Mouse (Mus musculus): ENCODE data around the gene Sf3a1.

DNA sequence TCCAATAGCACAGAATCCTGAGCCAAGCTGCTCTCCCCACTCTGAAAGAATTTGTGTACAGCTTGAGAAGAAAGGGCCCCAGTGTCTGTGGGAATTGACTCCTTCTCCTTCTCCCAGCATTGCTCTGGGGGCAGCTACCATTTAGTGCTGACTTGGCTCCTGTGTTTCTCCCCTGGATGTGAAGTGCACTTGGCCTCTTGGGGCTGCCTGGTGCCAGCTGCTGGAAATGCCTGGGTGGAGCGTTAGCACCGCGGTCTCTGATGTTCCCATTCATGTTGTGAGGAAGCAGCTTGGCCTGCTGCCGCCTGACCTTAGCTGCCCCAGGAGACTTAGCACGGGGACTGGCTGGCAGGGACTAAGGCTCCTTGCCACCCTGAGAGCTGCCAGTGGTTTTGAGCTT, 14.4 kb downstream of the Sf3a1 start:
- TF ChIP-seq CTCF (IDR thresholded peaks at IDR 0.05; ENCODE audit: control insufficient read depth, insufficient read depth, low read length): no peak
- no peak for TF ChIP-seq POLR2A (IDR thresholded peaks at IDR 0.05; ENCODE audit: borderline replicate concordance, control insufficient read depth, low read depth, low read length)
